Mouse (Mus musculus) megakaryocyte, embryonic 14.5 days (primary cell): Measurements from ENCODE around the gene Helz. TPM values are rescaled to one million over a fixed set of nuclear protein-coding genes. Genes with fewer than 3 reads are reported as not detected.

Source experiments
- H3K27me3 ChIP-seq: replicated peaks from 2 replicates; pipeline ENCODE3; 2012; ENCODE audit warnings: inconsistent platforms
- H3K36me3 ChIP-seq: replicated peaks from 2 replicates; pipeline ENCODE3; 2012; ENCODE audit warnings: low read length, inconsistent platforms, mixed read lengths
- H3K4me1 ChIP-seq: 2 replicates; pipeline ENCODE4 v1.6.1; 2012; ENCODE audit warnings: inconsistent platforms
- H3K4me3 ChIP-seq: replicated peaks from 2 replicates; pipeline ENCODE3; 2012; ENCODE audit warnings: moderate library complexity, mild to moderate bottlenecking, inconsistent platforms
- H3K9me3 ChIP-seq: 2 replicates; pipeline ENCODE4 v1.6.1; 2012; ENCODE audit warnings: inconsistent platforms
- FLI1 ChIP-seq: IDR thresholded peaks from 2 replicates; pipeline ENCODE4 v1.6.1; 2012; ENCODE audit warnings: low read length, inconsistent platforms, mixed read lengths
- GATA1 ChIP-seq: IDR thresholded peaks from 3 replicates; pipeline ENCODE4 v1.6.1; 2012; ENCODE audit warnings: mixed read lengths, low read length, inconsistent platforms, borderline replicate concordance
- polyA plus RNA-seq: library from polyadenylated mRNA; stranded (reverse); fragments of >175 nt; gene quantifications from 2 replicates; pipeline ENCODE4 v1.2.3, GENCODE M21; 2012; ENCODE audit warnings: low replicate concordance; ENCODE audit not compliant: insufficient read depth

Gene Helz
- polyA plus RNA-seq, 1 experiment: 99.4 TPM

- Histone ChIP-seq H3K9me3 (peaks cover 10% of the 10 kb centered on the region), H3K4me1 (peaks cover 28% of the 10 kb centered on the region), H3K27me3 (no peaks in the 10 kb centered on the region), H3K4me3 (no peak overlapping the region), H3K36me3 (peaks cover 88% of the 10 kb centered on the region)
- TF ChIP-seq GATA1: no peak
- TF ChIP-seq FLI1: no peak
These were observed 135.1 kb downstream of the Helz start for GRCm38 (mm10) chr11:107682694-107683355.

GRCm38 (mm10) chr11:107683544-107684465 lies 136.1 kb downstream of the Helz start:
- Histone ChIP-seq H3K4me1 (peaks cover 38% of the 10 kb centered on the region), H3K27me3 (no peaks in the 10 kb centered on the region), H3K4me3 (no peak overlapping the region), H3K36me3 (peaks cover 88% of the 10 kb centered on the region), H3K9me3 (peaks cover 16% of the 10 kb centered on the region)
- TF ChIP-seq FLI1 (no peak), GATA1 (no peak)

- TF ChIP-seq GATA1 (no peak), FLI1 (no peak)
- H3K36me3 ChIP-seq: peaks cover 92% of the 10 kb centered on the region
- peaks cover 2% of the 10 kb centered on the region for H3K27me3 ChIP-seq
- H3K9me3 ChIP-seq: peaks cover 29% of the 10 kb centered on the region
- peaks cover 36% of the 10 kb centered on the region for H3K4me1 ChIP-seq
- H3K4me3 ChIP-seq: no peak overlapping the region
These were observed 138.6 kb downstream of the Helz start for GRCm38 (mm10) chr11:107686290-107686689.

- TF ChIP-seq GATA1: no peak
- TF ChIP-seq FLI1: no peak
- peak overlapping the region; percentile 64 for H3K4me3 ChIP-seq
- H3K4me1 ChIP-seq: peaks cover 35% of the 10 kb centered on the region
- H3K27me3 ChIP-seq: peaks cover 4% of the 10 kb centered on the region
- H3K9me3 ChIP-seq: peaks cover 38% of the 10 kb centered on the region
- H3K36me3 ChIP-seq: peaks cover 79% of the 10 kb centered on the region
These were observed 140.8 kb downstream of the Helz start for GRCm38 (mm10) chr11:107688480-107688879.

- H3K27me3 ChIP-seq: peaks cover 23% of the 10 kb centered on the region
- TF ChIP-seq GATA1: no peak
- TF ChIP-seq FLI1: no peak
- peaks cover 60% of the 10 kb centered on the region for H3K4me1 ChIP-seq
- peaks cover 50% of the 10 kb centered on the region for H3K9me3 ChIP-seq
- peaks cover 65% of the 10 kb centered on the region for H3K36me3 ChIP-seq
- H3K4me3 ChIP-seq: no peak overlapping the region
These were observed 143.8 kb downstream of the Helz start for GRCm38 (mm10) chr11:107691569-107691968.

- Histone ChIP-seq H3K4me3 (no peak overlapping the region), H3K36me3 (peaks cover 54% of the 10 kb centered on the region)
- TF ChIP-seq FLI1 (no peak), GATA1 (no peak)
These were observed 145.6 kb downstream of the Helz start for GRCm38 (mm10) chr11:107693338-107693737.

GRCm38 (mm10) chr11:107699967-107700366 lies 152.2 kb downstream of the Helz start:
- peaks cover 34% of the 10 kb centered on the region for H3K4me1 ChIP-seq
- H3K27me3 ChIP-seq: peaks cover 89% of the 10 kb centered on the region
- H3K4me3 ChIP-seq: no peak overlapping the region
- H3K9me3 ChIP-seq: peaks cover 58% of the 10 kb centered on the region
- H3K36me3 ChIP-seq: peaks cover 16% of the 10 kb centered on the region
- TF ChIP-seq FLI1 (no peak), GATA1 (no peak)

More at GRCm38 (mm10) chr11:107693338-107693737, 145.6 kb downstream of the Helz start:
- peaks cover 50% of the 10 kb centered on the region for H3K4me1 ChIP-seq
- peaks cover 34% of the 10 kb centered on the region for H3K27me3 ChIP-seq
- peaks cover 60% of the 10 kb centered on the region for H3K9me3 ChIP-seq

- Histone ChIP-seq H3K36me3 (no peaks in the 10 kb centered on the region), H3K9me3 (peaks cover 39% of the 10 kb centered on the region), H3K27me3 (peaks cover 91% of the 10 kb centered on the region), H3K4me1 (peaks cover 19% of the 10 kb centered on the region), H3K4me3 (no peak overlapping the region)
- TF ChIP-seq GATA1 (no peak), FLI1 (no peak)
These were observed 155.8 kb downstream of the Helz start for GRCm38 (mm10) chr11:107703272-107704134.

- H3K9me3 ChIP-seq: peaks cover 39% of the 10 kb centered on the region
- TF ChIP-seq FLI1 (no peak), GATA1 (no peak)
These were observed 157.3 kb downstream of the Helz start for GRCm38 (mm10) chr11:107705060-107705459.

More at GRCm38 (mm10) chr11:107705060-107705459, 157.3 kb downstream of the Helz start:
- Histone ChIP-seq H3K36me3 (no peaks in the 10 kb centered on the region), H3K4me1 (peaks cover 19% of the 10 kb centered on the region), H3K4me3 (no peak overlapping the region), H3K27me3 (peaks cover 92% of the 10 kb centered on the region)
